Mouse (Mus musculus): ENCODE data around the gene Gsg1l.

Gsg1l gene

DNA sequence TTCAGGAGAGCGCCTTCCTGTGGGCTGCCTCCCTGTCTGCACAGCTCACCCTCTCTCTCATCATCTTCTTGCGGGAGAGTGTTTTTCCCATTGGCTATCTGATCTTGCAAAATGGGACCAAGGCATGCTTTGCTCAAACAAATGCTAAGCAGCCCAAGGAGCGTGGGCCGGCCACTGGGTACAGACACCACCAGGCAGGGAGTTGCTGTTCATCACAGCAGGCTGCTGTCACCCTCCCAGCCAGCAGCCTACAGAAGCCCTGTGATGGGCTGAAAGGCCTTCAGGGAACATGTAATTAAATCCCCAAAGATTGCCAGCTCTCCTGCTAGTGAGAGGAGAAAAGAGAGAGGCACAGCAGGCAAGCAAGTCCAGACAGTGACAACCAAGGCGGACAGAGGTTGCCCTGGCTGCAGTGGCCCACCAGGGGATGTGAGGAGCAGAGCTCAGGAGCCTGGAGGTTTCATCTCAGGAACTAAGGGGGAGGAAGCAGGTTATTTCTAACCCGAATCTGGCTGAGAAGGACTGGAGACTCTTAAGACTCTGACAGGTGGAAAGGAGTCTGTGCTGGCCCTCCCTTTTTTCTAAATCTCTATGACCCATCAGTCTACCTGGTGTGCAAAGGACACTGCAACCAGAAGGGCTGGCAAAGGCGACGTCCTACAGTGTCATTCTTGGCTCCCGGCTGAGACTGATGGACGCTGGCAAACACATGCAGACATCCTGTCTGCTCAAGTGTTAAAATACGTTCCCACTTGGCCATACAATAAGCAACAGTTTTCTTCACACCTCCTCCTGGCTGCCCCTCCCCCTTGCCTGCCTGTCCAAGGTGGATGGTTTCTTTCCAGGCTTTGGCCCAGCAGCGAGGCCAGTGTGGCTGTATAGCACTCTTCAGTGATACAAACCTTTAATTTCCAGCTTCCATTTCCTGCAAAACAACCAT lies 98.0 kb downstream of the Gsg1l start:
- DNase-seq (ENCODE audit: low spot score in 2 of 2) = no peak

DNA sequence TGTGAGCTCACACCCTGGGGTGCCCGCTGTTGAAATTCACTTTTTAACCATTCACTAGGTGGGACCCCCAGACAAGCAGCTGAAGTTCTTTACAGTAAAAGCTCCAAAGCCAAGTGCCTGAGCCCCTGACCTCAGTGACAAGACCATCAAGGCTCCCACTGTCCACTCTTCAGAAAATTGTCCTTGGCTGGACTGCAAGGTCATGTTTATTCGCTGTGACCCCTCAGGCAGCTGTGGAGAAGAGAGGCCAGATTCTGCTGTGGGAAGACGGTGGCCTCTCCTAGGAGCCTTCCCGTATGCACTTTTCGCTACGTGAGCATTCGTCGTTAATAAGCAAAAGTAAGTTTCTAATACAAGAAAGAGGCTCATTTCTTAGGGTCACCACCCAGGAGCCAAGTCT lies 102.6 kb downstream of the Gsg1l start:
- no peak for DNase-seq (ENCODE audit: low spot score in 2 of 2)

DNA sequence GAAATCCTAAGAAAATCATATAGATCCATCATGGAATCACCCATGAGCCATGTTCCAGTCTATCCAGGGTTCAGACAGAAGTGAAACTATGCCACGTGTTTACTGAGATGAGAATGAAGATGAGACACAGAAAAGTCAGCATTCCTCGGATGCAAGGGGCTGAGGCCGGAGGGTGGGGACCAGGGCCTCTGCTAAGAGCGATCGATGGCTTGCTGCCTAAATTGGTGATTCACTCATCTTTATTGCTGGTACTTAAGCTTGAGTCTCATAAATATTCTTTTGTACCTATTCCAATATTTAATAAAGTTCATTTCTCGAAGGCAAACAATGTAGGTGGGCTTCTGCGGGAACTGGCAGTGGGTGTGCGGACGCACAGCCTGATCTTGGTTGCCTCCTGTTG lies 105.5 kb downstream of the Gsg1l start:
- DNase-seq (ENCODE audit: low spot score in 2 of 2) = no peak

DNA sequence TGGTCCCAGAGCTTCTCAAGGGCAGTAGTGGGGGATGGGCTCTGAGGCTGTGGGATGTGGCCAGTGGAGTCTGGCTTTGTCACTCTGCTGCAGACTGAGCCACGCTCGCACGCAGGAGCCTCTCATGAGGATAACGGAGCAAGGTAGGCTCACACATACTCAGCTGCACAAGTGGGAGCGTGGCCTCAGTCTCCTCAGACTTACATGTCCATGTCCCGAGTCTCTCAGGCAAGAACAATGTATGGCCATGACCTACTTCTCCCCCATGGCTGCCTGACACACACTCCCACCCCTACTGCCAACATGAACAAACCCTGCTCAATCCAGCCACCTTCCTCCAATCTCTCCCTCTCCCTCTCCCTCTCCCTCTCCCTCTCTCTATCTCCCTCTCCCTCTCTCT lies 106.8 kb downstream of the Gsg1l start:
- no peak for DNase-seq (ENCODE audit: low spot score in 2 of 2)

DNA sequence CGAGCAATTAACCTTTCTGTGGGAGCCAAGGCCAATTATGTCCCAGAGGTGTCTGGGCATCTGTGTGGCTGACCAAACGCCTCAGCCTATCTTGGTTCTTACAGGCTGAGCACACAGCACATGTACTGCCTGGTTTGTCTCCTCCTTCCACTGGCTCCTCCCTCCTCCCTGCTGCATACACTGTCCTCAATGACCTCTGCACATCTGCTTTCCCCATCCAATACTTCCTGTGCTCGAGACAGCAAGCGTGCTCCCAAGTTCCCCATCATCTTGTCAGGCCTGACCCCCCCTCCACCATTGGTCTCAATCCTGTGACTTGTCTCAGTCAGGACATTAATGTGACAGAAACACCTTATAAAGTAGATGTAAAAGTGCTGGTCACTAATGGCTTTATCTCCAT lies 108.3 kb downstream of the Gsg1l start:
- DNase-seq (ENCODE audit: low spot score in 2 of 2) = no peak

DNA sequence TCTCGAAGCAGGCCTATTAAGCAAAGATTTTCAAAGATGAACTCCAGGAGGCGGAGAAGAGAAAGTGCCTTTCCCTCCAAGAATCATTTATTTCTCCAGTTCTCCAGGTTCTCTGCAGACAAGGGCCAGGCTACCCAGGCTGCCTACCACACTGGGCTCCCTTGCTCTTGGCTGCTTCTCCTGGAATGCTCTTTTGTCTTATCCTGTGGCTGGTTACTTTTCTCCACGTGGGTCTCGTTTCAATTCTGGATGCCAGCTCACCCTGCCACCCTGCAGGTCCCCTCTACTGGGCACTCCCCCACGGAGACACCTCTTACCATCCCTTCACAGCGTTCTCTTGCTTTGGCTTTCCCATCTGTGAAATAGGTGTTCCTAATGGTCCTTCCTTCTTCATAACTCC lies 109.4 kb downstream of the Gsg1l start:
- DNase-seq (ENCODE audit: low spot score in 2 of 2) = no peak

DNA sequence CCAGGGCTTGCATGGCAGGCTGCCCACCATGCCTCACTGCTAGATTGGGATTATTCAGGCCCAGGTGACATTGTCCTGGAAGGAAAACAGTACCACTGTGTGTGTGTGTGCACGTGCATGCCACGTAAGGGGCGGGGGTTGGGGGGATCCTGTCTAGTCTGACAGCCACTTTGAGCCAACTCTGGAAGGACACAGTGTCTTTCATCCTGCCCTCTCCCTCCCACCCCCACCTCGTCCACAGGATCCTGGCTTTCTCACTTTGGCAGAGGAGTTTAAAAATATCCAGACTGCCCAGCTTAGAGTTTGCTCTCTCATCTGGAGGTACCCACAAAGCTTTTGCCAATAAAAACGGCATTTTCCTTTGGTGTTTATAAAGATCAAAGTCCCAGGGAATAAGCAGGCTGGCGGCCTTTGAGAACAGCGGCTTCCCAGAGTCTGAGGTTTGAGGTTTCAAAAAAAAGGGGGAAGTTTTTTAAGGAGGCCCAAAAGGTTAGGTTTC lies 110.0 kb downstream of the Gsg1l start:
- no peak for DNase-seq (ENCODE audit: low spot score in 2 of 2)

DNA sequence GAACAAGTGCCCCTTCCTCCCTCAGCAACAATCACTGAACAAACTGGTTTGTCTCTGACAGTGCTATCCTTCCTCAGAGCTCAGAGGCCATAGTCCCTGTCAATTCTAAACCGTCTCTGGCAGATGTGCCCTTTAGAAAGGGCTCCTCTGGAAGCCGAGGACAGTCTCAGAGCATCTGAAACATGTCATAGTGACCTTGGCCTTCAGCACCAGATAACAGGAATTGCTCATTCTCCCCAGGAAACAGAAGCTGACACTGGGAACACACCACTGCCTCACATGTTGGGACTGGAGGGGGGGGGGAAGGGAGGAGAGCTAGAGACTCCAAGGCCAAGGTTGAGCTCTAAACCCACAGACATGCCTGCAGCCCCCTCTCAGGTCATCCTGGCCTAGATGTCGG lies 113.1 kb downstream of the Gsg1l start:
- no peak for DNase-seq (ENCODE audit: low spot score in 2 of 2)

DNA sequence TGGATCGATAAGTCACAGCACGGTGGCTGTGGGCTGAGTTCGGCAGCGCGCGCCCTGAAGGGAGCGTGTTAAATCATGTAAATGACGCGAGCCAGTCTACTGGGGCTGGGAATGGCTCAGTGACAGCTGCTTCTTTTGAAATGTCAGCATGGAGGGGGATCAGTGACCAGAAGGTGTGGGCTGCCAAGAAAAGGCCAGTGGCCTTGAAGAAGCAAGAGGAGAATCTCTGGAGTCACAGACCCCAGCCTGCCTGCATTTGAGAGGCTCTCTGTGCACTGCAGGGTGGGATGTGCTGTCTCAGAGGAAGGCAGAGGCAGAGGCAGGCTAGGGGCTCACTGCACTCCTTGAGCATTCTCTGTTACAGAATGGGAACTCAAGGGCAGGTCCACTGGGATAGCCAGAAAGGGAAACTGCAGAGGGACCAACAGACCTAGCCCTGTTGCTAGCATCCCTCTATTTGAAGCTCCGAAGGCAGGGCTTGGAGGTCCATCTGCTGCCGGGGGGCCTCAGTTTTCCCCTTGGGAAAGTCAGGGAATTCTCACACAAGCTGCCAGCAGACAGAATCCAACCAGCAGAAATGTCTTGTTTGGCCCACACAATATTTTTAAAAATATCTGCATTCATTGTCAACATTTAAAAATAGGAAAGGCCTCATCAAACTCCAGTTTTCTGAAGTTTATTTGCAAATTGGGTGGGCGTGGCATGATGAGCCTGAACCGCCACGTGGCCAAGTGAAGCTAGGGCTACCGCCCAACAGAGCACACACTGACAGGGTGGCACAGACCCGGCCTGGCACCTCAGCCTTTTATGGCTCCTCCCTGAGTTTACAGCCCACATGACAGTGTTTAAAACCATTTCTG lies 115.6 kb downstream of the Gsg1l start:
- DNase-seq (ENCODE audit: low spot score in 2 of 2) = no peak

DNA sequence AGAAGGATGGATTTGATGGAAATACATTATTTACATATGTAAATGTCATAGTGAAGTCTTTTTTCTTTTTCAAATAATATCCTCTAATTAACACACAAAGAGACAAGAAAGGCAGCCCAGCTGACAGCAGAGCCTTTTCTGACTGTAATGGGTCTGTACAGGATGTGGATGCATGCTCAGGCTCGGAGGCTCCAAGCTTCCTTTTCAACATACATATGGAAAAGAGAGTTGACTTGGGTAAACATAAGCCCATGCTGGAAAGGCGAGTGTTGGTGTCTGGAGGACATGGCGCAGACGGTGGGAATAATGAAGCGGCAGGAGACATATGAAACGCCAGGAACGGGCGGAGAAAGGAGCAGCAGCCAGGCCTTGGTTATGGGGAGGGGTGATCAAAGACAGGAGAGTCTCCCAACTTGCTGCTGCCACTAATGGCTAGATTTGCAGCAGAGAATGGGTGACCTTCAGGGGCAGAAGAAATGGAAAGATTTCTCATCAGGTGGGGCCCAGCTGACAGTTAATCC lies 118.1 kb downstream of the Gsg1l start:
- no peak for DNase-seq (ENCODE audit: low spot score in 2 of 2)

DNA sequence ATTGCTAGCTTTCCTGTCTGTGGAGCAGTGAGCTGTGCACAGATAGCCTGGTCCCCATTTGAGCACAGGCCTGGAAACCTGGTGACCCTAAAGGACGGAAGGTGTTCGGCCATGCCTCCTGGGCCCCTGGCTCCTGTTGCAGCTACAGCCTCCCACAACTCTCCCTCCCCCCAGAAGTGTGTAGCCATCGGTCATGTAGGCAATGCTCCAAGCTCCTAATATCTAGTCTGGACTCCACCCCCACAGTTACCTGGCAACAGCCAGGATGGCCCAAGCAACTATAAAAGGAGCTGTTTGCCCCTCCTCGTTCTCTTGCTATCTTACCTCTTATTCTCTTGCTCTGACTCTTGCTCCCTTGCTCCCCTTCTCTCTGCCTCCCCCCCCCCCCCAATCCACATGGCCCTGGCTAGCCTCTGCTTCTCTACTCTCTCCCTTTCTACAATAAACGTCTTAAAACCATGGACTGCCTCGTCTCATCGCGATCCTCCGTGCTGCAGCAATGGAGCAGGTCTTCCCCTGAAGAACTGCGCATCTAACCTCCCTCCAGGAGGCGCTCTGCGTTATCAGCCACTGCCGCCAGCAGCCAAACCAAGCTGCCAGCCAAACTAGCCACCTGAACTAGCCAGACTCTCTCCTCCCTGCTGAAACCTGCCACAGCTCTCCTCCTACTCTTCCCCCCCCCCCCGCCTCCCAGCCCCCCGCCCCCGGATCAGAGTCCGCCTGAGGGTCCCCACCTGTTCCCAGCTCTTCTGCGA lies 122.7 kb downstream of the Gsg1l start:
- DNase-seq (ENCODE audit: low spot score in 2 of 2) = no peak

DNA sequence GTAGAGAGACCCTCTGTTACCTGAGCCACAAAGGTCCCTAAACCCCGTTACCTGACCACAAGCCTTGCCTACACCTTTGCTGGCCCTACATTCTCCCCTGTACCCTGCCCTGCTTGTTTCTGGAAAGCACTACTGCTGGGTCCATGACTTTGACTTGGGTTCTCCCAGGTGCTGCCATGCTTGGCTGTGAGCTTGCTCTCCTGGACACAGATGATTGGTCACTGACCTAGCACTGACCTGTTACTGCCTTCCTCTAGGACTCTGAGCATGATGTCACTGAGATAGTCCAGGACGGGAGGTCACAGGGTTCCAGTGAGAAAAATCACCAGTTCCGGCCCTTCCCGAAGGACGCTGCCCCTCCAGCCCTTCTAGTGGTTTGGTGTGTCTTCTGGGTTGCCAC lies 123.4 kb downstream of the Gsg1l start:
- DNase-seq (ENCODE audit: low spot score in 2 of 2) = no peak

DNA sequence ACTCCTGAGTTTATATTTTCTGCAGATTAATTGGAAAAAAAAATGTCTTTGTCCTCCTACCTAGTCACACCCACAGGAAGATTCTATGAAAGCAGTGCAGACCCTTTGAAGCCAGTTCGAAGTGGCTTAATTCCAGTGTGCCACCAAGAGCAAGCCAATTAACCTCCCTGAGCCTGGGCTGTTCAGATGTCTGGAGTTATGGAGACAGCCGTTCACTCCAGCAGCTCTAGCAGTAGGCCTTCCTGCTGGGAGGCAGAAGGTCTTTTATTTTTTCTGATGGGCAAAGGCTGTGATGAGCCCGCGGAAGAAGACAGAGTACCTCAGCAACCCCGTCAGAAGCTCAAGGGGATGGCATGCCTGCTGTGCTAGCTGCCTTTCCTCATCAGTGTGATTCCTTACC lies 127.2 kb downstream of the Gsg1l start:
- no peak for DNase-seq (ENCODE audit: low spot score in 2 of 2)

DNA sequence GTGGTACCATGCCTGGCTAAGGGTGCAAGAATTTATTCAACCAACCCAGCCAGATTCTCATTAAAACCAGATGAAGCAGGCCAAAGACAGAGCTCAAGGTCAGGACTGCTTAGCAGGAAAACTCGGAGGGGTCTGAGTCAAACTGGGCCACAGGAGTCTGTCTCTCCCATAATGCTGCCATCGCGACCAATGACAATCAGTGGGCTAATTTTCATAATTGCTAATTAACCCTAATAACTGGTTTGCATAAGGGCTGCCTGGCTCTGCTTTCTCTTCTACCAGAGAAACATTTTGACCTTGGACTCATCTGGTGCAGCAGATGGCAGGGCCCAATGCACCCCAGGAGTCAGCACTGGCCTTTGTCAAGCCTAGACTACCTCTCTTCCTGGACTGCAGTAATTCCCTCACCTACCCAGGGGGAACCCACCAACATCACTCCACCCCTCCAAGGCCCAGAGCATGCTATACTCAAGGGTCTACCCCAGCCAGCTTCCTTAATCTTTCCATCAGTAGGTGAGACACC lies 127.8 kb downstream of the Gsg1l start:
- no peak for DNase-seq (ENCODE audit: low spot score in 2 of 2)

DNA sequence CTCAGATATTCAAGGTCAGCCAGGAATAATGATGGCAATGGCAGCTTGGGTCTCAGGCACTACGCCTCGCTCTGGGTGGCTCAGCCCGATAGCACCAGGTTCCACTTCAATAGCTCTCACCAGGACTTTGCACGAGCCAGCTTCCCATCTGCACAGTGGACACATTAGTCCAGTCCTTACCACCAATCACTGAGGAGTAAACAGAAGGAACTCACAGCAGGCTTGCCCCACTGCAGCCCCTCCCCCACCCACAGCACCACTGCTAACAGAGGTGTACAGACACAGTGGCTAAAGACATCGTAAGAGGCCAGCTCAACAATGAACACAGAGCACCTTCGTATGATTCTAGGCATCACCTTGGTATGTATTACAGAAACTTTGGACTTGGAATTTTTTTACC lies 128.4 kb downstream of the Gsg1l start:
- no peak for DNase-seq (ENCODE audit: low spot score in 2 of 2)

DNA sequence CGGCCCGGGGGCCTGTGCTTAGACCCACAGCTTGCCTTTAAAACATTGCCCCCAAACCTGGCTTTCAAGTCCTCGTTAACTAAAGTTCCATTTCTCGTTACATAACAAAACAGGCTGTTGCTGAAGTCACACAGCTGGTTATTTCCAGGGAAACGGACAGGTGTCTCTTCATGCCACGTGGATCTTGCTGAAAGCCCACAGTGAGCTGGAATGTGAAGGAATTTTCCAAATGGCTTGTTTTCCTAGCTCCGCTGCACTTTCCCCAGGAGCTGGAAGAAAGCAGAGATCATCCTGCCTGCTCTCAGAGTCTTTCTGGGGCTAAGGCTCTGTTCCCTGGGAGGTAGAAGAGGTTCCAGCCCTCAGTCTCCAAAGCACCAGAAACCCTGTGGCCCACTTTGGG lies 130.3 kb downstream of the Gsg1l start:
- DNase-seq (ENCODE audit: low spot score in 2 of 2) = no peak

DNA sequence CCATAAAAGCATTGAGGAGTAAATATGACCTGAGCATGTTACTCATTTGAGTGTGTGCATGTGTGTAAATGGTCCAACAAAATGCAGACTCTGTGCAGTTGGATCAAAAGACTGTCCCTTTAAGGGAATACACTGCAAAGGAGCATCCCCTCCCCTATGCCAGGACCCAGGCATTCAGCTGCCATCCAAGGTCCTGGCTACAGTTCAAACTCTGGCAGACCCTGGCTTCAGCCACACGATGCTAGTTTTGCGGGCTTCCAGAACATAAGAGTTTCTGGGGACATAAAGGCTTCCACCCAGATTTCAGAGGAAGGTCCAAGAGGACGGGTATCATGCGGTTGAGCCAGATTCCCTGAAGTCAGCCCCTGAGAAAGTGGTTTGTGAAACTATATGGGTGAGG lies 133.2 kb downstream of the Gsg1l start:
- DNase-seq (ENCODE audit: low spot score in 2 of 2) = no peak

DNA sequence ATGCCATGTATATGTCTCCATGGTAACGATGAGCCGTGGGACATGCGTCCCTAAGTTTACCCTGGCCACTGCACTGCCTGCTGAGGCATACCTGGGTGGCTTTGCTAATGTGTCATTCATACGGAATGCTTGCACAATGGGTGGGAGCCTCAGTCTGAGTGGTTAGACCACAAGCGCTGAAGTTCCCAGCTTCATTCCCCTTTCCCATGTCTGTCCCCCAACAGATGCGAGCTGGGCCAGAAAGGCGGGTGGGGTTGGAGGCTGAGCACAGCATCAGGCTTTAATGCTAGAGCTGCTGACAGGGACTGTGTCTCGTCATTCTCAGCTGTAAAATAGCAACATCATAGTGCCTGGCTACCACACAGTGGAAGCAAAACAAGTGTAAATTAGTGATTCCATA lies 136.3 kb downstream of the Gsg1l start:
- DNase-seq (ENCODE audit: low spot score in 2 of 2) = no peak

DNA sequence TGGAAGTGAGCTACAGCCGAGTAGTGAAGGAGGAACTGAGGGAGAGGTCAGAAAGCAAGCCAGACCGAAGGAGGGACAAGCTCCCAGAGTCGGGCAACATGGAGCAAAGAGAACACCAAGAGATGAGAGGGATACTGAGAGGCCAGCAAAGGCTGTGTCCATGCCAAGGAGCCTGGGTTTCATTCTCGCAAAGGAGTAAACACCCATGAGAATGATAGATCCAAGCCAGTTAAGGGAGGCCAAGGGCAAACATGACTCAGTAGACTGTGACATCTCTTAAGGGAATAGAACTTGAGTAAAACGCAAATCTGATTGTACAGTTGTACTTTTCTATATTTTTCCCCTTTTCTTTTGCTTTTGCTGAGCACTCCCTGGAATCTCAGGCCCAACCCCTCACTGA lies 137.6 kb downstream of the Gsg1l start:
- no peak for DNase-seq (ENCODE audit: low spot score in 2 of 2)

DNA sequence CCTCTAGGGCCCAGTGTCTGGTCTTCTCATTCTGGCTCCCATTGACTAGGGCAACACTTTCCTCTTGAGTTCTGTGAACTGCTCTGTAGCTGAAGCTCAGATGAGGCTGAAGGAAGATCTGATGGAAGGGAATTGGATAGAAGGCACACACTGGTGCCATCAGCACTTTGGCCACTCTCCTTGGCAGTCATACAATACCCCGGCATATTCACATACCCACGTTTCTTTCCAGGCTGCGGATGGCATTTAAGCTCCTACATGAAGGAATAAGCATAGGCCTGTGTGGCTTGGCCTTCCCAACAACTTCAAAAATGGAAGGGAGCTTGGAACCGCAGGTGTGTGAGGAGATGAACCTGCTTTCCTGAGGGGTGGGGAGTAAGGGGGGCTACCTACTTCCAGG lies 138.7 kb downstream of the Gsg1l start:
- DNase-seq (ENCODE audit: low spot score in 2 of 2) = no peak

DNA sequence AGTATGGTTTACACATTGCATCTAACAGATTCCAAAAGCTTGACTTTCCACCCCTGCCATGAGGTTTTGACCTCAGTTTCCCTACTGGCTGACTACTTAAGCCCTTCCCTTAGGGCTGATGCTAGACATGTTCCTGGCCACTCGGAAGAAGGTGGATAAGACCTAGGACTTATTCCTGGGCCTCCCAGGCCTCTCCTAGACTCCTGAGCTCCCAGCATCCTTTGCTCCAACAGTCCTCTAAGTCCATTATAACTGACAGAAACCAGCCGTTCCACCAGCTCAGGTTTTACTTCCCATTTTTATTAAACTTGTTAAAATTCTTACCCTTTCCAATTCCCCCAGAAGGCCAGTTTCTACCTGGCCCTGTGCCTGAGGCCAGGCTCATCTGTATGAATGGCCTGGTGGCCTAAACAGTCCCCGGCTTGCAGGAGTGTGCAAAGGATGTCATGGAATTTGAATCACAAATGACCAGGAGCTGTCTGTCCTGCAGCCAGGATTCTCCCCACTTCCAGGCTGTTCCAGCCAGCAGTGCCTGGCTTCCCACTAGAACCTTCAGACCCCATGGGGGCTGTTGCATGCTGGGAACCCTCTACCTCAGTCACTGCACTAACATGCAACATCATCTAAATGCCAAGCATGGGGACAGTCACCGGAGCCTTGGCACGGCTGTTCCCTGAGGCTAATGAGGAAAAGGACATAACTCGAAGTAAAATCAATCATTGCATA lies 139.7 kb downstream of the Gsg1l start:
- no peak for DNase-seq (ENCODE audit: low spot score in 2 of 2)

Measured in spleen, postnatal 4 days (tissue).